Mouse (Mus musculus): Measurements from ENCODE around the gene Pdf.
"Not testable (repeated sequence)": the region's sequence is repeated elsewhere in the genome, so short reads cannot be mapped to it uniquely, and the experiment has no call there.

Pdf gene

GRCm38 (mm10) chr8:107035641-107036040 is 12.8 kb downstream of the Pdf start:
- DNase-seq, result no peak

- DNase-seq, result not testable (repeated sequence)
Observed at GRCm38 (mm10) chr8:107033609-107034008, 14.8 kb downstream of the Pdf start.

GRCm38 (mm10) chr8:107031577-107032090 is 16.8 kb downstream of the Pdf start:
- no peak for DNase-seq

- DNase-seq, result peak; percentile 96 to 97
Observed at GRCm38 (mm10) chr8:107030650-107031576, 17.5 kb downstream of the Pdf start, which contains the start of gene Vps4a. Gene Vps4a (plus strand): TSS chr8:107031222.

- DNase-seq, result no peak
Observed at GRCm38 (mm10) chr8:107030058-107030457, 18.4 kb downstream of the Pdf start.

- no peak for DNase-seq
Observed at GRCm38 (mm10) chr8:107029310-107029709, 19.1 kb downstream of the Pdf start.

- no peak for DNase-seq
Observed at GRCm38 (mm10) chr8:107023479-107023878, 24.9 kb downstream of the Pdf start.

GRCm38 (mm10) chr8:107014915-107015314 is 33.5 kb downstream of the Pdf start:
- no peak for DNase-seq

GRCm38 (mm10) chr8:107012666-107013065 is 35.7 kb downstream of the Pdf start:
- DNase-seq, result no peak

GRCm38 (mm10) chr8:107007795-107008194 is 40.6 kb downstream of the Pdf start:
- no peak for DNase-seq

GRCm38 (mm10) chr8:107002532-107002931 is 45.9 kb downstream of the Pdf start:
- DNase-seq, result peak; percentile 85 to 92

- peak; percentile 29 to 41 for DNase-seq
Observed at GRCm38 (mm10) chr8:106999068-106999467, 49.3 kb downstream of the Pdf start.

- DNase-seq, result no peak
Observed at GRCm38 (mm10) chr8:106997416-106997815, 51.0 kb downstream of the Pdf start.

GRCm38 (mm10) chr8:106996339-106996738 is 52.1 kb downstream of the Pdf start:
- DNase-seq, result not testable (repeated sequence)

All from lung, adult 18-20 months (tissue).